Mouse (Mus musculus) hindbrain, embryonic 12.5 days (tissue): ENCODE data around the gene Micu2. TPM values are rescaled to one million over a fixed set of nuclear protein-coding genes. Genes with fewer than 3 reads are reported as not detected.

Experiments
- ATAC-seq: fragments of 200-750 bp; cut with Nextera tagmentation; 2 replicates; pipeline ENCODE4 v1.8.0; 2017; ENCODE audit warnings: moderate TSS enrichment; ENCODE audit not compliant: low FRiP score
- H3K27ac ChIP-seq: fragments of 300-500 bp; sonication (generic); 2 replicates; pipeline ENCODE4 v1.5.1; 2016; ENCODE audit warnings: mild to moderate bottlenecking
- H3K27me3 ChIP-seq: fragments of 300-500 bp; sonication (generic); 2 replicates; pipeline ENCODE4 v1.6.1; 2016; ENCODE audit warnings: mild to moderate bottlenecking
- H3K36me3 ChIP-seq: fragments of 300-500 bp; sonication (generic); 2 replicates; pipeline ENCODE4 v1.6.1; 2016; ENCODE audit warnings: mild to moderate bottlenecking
- H3K4me1 ChIP-seq: fragments of 300-500 bp; sonication (generic); 2 replicates; pipeline ENCODE4 v1.6.1; 2016
- H3K4me2 ChIP-seq: fragments of 300-500 bp; sonication (generic); replicated peaks from 2 replicates; pipeline ENCODE4 v1.6.1; 2016; ENCODE audit warnings: mild to moderate bottlenecking
- H3K4me3 ChIP-seq: fragments of 300-500 bp; sonication (generic); 2 replicates; pipeline ENCODE4 v1.5.1; 2016; ENCODE audit warnings: mild to moderate bottlenecking
- H3K9ac ChIP-seq: fragments of 300-500 bp; sonication (generic); 2 replicates; pipeline ENCODE4 v1.6.1; 2016; ENCODE audit warnings: mild to moderate bottlenecking, moderate library complexity
- H3K9me3 ChIP-seq: fragments of 300-500 bp; sonication (generic); replicated peaks from 2 replicates; pipeline ENCODE4 v1.6.1; 2016; ENCODE audit warnings: mild to moderate bottlenecking
- WGBS: fragments of 180-500 bp; shearing (Covaris S2); methylation state at CpG from one replicate; pipeline ENCODE4 v1.1.7; 2016; 5-methylcytosine and 5-hydroxymethylcytosine counted together
- polyA plus RNA-seq: library from polyadenylated mRNA; unstranded; fragments of >200 nt; fragmentation: Nextera tagmentation; extraction: Ambion mirVana; gene quantifications from 2 replicates; pipeline ENCODE4 v1.2.1, GENCODE M21; 2016

The Micu2 gene
- polyA plus RNA-seq, 1 experiment from 2014 or later = 73.1 TPM

DNA sequence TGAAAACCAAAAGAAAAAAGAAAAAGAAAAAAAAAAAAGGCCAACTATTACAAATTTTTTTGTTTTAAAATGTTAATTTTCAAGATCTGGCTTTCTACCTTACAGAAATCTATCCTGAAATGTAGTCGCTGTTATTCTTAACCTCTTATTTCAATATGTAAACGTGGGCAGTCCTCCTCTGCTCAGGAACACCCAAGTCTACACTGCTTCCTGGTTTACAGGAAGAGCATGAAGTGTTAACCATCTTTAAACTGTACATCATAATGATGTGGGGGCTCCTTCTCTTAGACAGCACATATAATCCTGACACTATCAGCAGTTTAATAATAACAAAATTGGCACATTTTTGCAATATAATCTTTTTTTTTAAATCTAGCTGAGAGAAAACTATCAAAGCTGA, 113.0 kb downstream of the Micu2 start:
- no peak overlapping the region for H3K9ac ChIP-seq
- WGBS = 93% methylated on average over 2 of the region's 2 CpGs
- peaks cover 12% of the 10 kb centered on the region for H3K4me1 ChIP-seq
- no peak overlapping the region for H3K4me2 ChIP-seq
- H3K4me3 ChIP-seq = no peak overlapping the region
- H3K9me3 ChIP-seq = no peaks in the 10 kb centered on the region
- H3K27me3 ChIP-seq = no peaks in the 10 kb centered on the region
- no peak for ATAC-seq
- H3K27ac ChIP-seq = no peak overlapping the region
- H3K36me3 ChIP-seq = no peaks in the 10 kb centered on the region

DNA sequence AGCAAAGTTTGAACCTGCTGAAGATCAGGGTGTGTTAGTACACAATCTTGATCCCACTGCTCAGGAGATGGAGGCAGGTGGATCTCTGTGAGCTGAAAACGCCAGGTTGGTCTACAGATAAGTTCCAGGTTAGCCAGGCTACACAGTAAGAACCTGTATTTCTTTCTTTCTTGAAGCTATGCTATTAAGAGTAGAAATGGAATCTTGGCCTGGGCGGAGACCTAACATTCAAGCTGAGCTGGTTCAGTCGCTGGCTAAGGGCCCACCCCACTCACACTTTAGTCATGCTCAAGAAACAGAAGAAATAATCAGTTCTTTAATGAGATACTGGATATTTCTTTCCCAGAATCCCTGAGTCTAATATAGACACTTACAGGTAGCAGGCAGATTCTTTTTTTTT, 115.7 kb downstream of the Micu2 start:
- H3K4me1 ChIP-seq = peaks cover 12% of the 10 kb centered on the region
- no peaks in the 10 kb centered on the region for H3K27me3 ChIP-seq
- no peaks in the 10 kb centered on the region for H3K36me3 ChIP-seq
- WGBS = 87% methylated on average over 3 of the region's 3 CpGs
- H3K4me2 ChIP-seq = no peak overlapping the region
- no peak overlapping the region for H3K4me3 ChIP-seq
- no peak overlapping the region for H3K27ac ChIP-seq
- H3K9me3 ChIP-seq = no peaks in the 10 kb centered on the region
- no peak for ATAC-seq
- H3K9ac ChIP-seq = no peak overlapping the region

DNA sequence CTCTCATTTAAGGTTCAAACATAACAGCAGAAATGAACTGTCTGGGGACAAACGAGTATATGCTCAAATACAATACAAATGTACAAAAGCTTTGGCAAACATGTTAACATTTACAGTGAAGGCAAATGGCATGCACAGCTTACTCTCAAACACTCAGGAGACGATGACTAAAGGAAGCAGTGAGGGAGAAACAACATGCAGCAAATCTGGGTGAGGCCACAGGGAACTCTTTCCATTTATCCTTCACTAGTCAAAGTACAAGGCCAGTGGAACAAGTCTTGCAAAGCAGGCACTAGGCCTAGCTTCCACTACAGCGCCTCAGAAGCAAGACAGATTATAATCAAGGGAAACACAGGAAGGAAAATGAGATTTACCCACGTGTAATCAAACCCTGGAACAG, 116.3 kb downstream of the Micu2 start:
- no peak overlapping the region for H3K27ac ChIP-seq
- no peak for ATAC-seq
- no peak overlapping the region for H3K9ac ChIP-seq
- no peaks in the 10 kb centered on the region for H3K9me3 ChIP-seq
- H3K36me3 ChIP-seq = no peaks in the 10 kb centered on the region
- WGBS = 70% methylated on average over 4 of the region's 4 CpGs
- H3K4me1 ChIP-seq = peaks cover 6% of the 10 kb centered on the region; the same call in 1 of the 2 replicates
- no peak overlapping the region for H3K4me2 ChIP-seq
- H3K27me3 ChIP-seq = no peaks in the 10 kb centered on the region
- H3K4me3 ChIP-seq = no peak overlapping the region

DNA sequence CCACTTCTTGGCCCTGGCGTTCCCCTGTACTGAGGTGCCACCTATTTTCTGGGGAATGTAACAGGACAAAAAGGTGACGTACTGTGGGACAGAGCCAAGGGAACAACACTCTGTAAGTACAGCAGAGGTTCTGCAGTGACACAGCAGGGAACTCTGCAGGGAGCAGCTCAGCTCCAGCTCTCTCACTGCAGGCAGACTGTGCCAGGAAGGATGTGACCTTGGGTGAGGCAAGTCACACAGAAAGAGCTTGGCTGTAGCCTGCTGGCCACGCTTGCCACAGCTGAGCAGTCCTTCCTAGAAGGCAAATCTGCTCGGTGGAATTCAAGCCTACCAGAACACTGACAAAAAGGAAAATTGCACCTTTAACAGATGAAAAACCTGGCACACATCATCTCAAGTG, 117.3 kb downstream of the Micu2 start:
- no peak overlapping the region for H3K9ac ChIP-seq
- no peak overlapping the region for H3K27ac ChIP-seq
- H3K4me3 ChIP-seq = no peak overlapping the region
- 56% methylated on average over 4 of the region's 4 CpGs for WGBS
- H3K9me3 ChIP-seq = no peaks in the 10 kb centered on the region
- no peak overlapping the region for H3K4me2 ChIP-seq
- peaks cover 6% of the 10 kb centered on the region; the same call in 1 of the 2 replicates for H3K4me1 ChIP-seq
- no peaks in the 10 kb centered on the region for H3K36me3 ChIP-seq
- ATAC-seq = no peak
- no peaks in the 10 kb centered on the region for H3K27me3 ChIP-seq

DNA sequence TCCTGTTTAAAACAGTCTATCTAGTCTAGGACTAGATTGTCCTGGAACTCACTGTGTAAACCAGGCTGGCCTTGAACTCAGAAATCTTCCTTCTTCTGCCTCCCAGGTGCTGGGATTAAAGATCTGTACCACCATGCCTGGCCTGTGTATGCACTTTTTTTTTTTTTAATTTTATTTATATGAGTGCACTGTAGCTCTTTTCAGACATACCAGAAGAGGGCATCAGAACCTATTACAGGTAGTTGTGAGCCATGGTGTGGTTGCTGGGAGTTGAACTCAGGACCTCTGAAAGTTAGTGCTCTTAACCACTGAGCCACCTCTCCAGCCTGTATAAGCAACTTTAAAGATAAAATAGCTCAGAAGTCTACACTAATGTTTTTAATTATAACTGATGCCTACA, 118.0 kb downstream of the Micu2 start:
- Histone ChIP-seq H3K9me3 (no peaks in the 10 kb centered on the region), H3K27me3 (no peaks in the 10 kb centered on the region), H3K4me2 (no peak overlapping the region)

DNA sequence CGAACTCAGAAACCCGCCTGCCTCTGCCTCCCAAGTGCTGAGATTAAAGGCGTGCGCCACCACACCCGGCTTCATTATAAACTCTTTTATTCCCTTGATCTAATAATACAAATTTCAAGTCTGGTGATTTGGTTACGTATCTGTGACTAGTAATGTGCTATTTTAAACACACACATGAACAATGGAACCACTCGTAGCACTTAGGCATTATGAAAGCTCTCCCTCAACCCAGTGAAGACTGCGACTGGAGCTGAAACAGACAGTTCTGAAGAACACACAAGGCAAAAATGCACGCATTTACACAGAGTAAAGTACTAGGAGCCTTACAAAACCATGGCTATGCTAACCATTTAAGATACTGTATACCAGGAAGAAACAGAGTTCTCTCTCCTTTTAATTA, 121.1 kb downstream of the Micu2 start:
- Histone ChIP-seq H3K27me3 (no peaks in the 10 kb centered on the region), H3K9me3 (no peaks in the 10 kb centered on the region), H3K4me3 (no peak overlapping the region), H3K4me2 (no peak overlapping the region), H3K27ac (no peak overlapping the region), H3K9ac (no peak overlapping the region), H3K36me3 (peaks cover 4% of the 10 kb centered on the region; the same call in 1 of the 2 replicates), H3K4me1 (peaks cover 6% of the 10 kb centered on the region; the same call in 1 of the 2 replicates)
- no peak for ATAC-seq
- WGBS = 93% methylated on average over 9 of the region's 9 CpGs

More for the DNA sequence above, 118.0 kb downstream of the Micu2 start:
- Histone ChIP-seq H3K4me3 (no peak overlapping the region), H3K9ac (no peak overlapping the region), H3K27ac (no peak overlapping the region), H3K4me1 (peaks cover 6% of the 10 kb centered on the region; the same call in 1 of the 2 replicates), H3K36me3 (no peaks in the 10 kb centered on the region)
- no peak for ATAC-seq

DNA sequence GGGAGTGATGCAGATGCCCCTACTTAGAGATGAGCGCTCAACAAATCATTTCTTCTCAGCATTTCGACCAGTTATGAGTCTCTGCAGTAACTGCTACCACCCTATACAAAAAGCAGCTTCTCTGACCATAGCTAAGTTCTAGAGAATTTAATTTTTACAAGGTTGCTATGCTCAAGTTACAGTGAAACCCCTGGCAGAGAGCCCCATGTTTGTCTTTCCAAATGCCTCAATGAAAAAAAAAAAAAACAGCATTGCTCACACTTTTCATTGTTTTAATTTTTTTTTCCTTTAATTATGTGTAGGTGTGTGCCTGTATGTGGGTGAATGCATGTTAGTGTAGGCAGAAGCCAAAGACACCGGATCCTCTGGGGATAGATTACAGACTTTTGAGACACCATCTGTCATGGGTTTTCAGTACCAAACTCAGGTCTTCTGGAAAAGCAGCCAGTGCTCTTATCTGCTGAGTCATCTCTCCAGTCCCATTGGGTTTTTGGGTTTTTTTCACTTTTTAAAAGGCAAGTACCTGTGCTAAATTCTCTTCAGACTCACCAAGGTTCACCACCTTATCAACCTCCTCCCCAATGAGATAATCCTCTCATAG, 132.3 kb downstream of the Micu2 start:
- no peaks in the 10 kb centered on the region for H3K27me3 ChIP-seq

More for the DNA sequence above, 132.3 kb downstream of the Micu2 start:
- WGBS = 93% methylated on average over 3 of the region's 3 CpGs
- no peak overlapping the region for H3K9ac ChIP-seq
- no peak overlapping the region for H3K4me3 ChIP-seq
- H3K27ac ChIP-seq = no peak overlapping the region
- no peak overlapping the region for H3K4me2 ChIP-seq
- peaks cover 42% of the 10 kb centered on the region for H3K36me3 ChIP-seq
- no peaks in the 10 kb centered on the region for H3K9me3 ChIP-seq
- ATAC-seq = no peak
- no peaks in the 10 kb centered on the region for H3K4me1 ChIP-seq

Other genes starting within 250 kb of the Micu2 start
- gene Lats2, start 240.9 kb downstream of the Micu2 start, polyA plus RNA-seq = 21.3 and 23.9 TPM in 2 replicates
- 29.3 and 30.3 TPM in 2 replicates for gene Sap18, start 201.1 kb downstream of the Micu2 start, polyA plus RNA-seq
- 28.5 and 31.7 TPM in 2 replicates for gene Ska3, start 173.1 kb downstream of the Micu2 start, polyA plus RNA-seq
- gene Mrpl57, start 173.0 kb downstream of the Micu2 start, polyA plus RNA-seq = 117 and 127 TPM in 2 replicates
- gene Zdhhc20, start 109.0 kb downstream of the Micu2 start, polyA plus RNA-seq = 67.0 and 71.6 TPM in 2 replicates
- 10.3 and 12.6 TPM in 2 replicates for gene Fgf9, start 71.3 kb upstream of the Micu2 start, polyA plus RNA-seq